Mouse (Mus musculus): ENCODE measurements at regions not wholly inside any gene's neighbourhood (a gene's known extent, or its start where the extent isn't known, plus 50 kb on each side); places are given as distances from the start of the nearest gene placed in this dataset.

DNA sequence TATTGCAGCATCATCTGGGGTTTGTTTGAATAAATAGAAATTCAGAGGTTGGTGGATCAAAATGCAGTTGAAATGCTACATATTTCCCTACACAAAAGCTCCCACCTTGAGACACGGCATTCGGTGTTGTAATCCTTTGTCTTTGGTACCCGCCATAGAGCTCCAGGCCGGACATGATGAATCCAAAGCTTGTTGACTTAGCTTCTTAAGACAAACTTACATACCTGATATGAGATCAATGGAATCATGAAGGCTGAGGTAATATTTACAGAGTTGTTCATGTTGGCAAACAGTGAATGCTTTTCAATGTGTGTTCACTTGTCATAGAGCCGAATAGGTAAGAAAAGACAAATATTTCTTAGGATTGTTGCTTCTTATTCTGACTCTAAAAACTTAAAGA lies 51.2 kb upstream of the Pthlh start:
- no peak for DNase-seq (ENCODE audit: low spot score)
